Mouse (Mus musculus) testis, adult 2 months (tissue): ENCODE measurements around the gene Slc8a2. TPM values are rescaled to one million over a fixed set of nuclear protein-coding genes. Genes with fewer than 3 reads are reported as not detected.

Experiments
- H3K27ac ChIP-seq: fragments of 200-500 bp; 2 replicates; pipeline ENCODE4 v1.5.1; 2012; ENCODE audit warnings: low read depth, low read length; ENCODE audit not compliant: control insufficient read depth, insufficient read depth
- H3K27me3 ChIP-seq: fragments of 200-500 bp; 2 replicates; pipeline ENCODE4 v1.6.1; 2012; ENCODE audit warnings: mild to moderate bottlenecking, low read length, moderate library complexity; ENCODE audit not compliant: control insufficient read depth, insufficient read depth
- H3K36me3 ChIP-seq: fragments of 200-500 bp; 2 replicates; pipeline ENCODE4 v1.6.1; 2012; ENCODE audit warnings: mild to moderate bottlenecking, low read length; ENCODE audit not compliant: control insufficient read depth, insufficient read depth
- H3K4me1 ChIP-seq: fragments of 200-500 bp; 2 replicates; pipeline ENCODE4 v1.6.1; 2012; ENCODE audit warnings: low read length; ENCODE audit not compliant: control insufficient read depth, insufficient read depth
- H3K4me3 ChIP-seq: fragments of 200-500 bp; 2 replicates; pipeline ENCODE4 v1.5.1; 2012; ENCODE audit warnings: low read depth, mild to moderate bottlenecking, low read length, moderate library complexity, mixed read lengths; ENCODE audit not compliant: control insufficient read depth
- CTCF ChIP-seq: fragments of 200-500 bp; IDR thresholded peaks from 2 replicates; pipeline ENCODE4 v1.5.1; 2012; ENCODE audit warnings: low read depth, mild to moderate bottlenecking, inconsistent platforms, low read length, moderate library complexity; ENCODE audit not compliant: control insufficient read depth, insufficient read depth, insufficient replicate concordance
- POLR2A ChIP-seq: fragments of 200-500 bp; IDR thresholded peaks from 2 replicates; pipeline ENCODE4 v1.6.1; 2012; ENCODE audit warnings: low read depth, mild to moderate bottlenecking, inconsistent platforms, low read length, moderate library complexity; ENCODE audit not compliant: control insufficient read depth
- polyA plus RNA-seq: library from polyadenylated mRNA; depleted of rRNA; stranded (reverse); fragments of >200 nt; gene quantifications from 2 replicates; pipeline ENCODE4 v1.2.3, GENCODE M21; 2012

Slc8a2 gene
- polyA plus RNA-seq, 1 experiment, result 34.7 TPM

DNA sequence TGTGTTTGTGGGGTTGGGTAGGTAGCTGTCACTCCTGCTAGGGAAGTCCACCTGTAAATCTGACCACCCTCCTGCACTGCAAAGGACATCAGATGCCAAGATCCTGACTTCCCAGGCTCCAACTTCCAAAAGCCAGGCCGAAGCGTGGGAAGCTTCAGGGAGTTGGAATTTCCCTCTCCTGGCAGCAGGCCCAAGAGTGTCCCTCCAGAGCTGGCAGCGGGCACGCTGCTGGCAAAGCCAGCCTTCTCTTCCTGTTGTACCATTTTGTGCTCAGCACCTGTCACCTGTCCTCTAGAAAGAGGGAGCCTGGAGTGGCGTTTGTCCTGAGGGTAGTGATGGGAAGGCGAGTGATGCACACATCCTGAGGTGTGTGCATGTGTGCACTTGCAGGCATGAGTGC lies 1.3 kb upstream of the Slc8a2 start:
- TF ChIP-seq POLR2A (no peak), CTCF (no peak)
- H3K27ac ChIP-seq, result no peak overlapping the region
- no peak overlapping the region for H3K4me3 ChIP-seq
- peaks cover 24% of the 10 kb centered on the region for H3K4me1 ChIP-seq
- H3K36me3 ChIP-seq, result no peaks in the 10 kb centered on the region; the same call in 1 of the 2 replicates
- H3K27me3 ChIP-seq, result no peaks in the 10 kb centered on the region

DNA sequence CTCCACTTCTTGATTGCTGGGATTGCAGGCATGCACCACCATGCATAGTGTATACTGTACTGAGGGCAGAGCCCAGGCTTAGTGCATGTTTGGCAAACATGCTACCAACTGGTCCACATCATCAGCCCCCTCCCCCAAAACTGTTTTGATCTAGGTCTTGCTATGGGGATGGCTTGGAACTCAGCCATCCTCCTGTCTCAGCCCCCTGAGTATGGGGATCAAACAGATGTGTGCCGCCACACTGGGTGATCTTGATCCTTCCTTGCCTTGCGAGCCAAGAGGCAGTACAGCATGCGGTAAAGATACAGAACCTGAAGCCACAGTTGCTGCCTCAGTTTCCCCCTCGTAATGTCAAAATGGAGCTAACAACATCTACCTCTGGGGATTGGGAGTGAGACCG lies 727 bp upstream of the Slc8a2 start:
- peak overlapping the region; percentile 89 for H3K4me3 ChIP-seq
- H3K4me1 ChIP-seq, result peaks cover 24% of the 10 kb centered on the region
- no peak overlapping the region for H3K27ac ChIP-seq
- no peaks in the 10 kb centered on the region for H3K27me3 ChIP-seq
- H3K36me3 ChIP-seq, result no peaks in the 10 kb centered on the region; the same call in 1 of the 2 replicates
- TF ChIP-seq CTCF (no peak), POLR2A (no peak)

DNA sequence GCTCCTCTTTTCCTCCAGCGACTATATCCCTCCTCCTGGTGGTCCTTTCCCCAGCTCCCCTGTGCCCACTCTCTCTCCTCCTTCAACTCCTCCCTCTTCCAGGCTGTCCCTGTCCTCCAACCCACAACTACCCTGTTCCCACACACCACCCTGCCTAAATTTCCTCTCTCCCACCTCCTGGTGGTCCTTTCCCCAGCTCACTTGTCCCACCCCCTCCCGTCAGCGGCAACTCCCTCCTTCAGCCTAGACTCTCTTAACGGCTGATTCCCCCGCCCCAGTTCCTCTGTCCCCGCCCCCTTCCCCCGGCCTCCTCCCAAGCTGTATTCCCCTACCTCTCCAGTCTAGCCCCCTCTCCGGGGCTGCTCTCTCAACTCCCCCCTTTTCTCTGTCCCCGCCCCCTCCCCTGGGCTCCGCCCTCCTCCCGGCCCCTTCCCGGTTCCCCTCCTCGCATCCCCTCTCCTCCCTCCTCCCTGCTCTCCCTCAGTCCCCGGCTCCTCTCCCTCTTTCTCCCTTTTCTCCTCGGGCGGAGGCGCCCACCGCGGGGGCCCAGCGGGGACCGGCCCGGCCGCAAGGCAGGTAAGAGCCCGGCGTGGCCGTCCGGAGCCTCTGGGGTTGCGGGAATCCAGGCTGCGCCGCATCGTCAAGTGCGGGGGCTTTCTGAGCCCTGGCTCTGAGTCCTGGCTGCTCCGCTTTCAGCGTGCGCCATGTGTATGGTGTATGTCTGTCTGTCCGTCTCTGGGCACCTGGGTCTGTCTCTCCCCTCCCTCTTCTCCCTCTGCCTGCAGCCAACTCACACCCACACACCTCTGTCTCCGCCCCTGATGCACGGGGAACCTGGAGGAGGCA lies 443 bp downstream of the Slc8a2 start:
- H3K27ac ChIP-seq, result peak overlapping the region; percentile 96
- TF ChIP-seq POLR2A, result peak; percentile 34
- TF ChIP-seq CTCF, result no peak
- no peaks in the 10 kb centered on the region for H3K27me3 ChIP-seq
- no peaks in the 10 kb centered on the region; the same call in none of the 2 replicates for H3K36me3 ChIP-seq
- peak overlapping the region; percentile 89 for H3K4me3 ChIP-seq
- H3K4me1 ChIP-seq, result peaks cover 24% of the 10 kb centered on the region

DNA sequence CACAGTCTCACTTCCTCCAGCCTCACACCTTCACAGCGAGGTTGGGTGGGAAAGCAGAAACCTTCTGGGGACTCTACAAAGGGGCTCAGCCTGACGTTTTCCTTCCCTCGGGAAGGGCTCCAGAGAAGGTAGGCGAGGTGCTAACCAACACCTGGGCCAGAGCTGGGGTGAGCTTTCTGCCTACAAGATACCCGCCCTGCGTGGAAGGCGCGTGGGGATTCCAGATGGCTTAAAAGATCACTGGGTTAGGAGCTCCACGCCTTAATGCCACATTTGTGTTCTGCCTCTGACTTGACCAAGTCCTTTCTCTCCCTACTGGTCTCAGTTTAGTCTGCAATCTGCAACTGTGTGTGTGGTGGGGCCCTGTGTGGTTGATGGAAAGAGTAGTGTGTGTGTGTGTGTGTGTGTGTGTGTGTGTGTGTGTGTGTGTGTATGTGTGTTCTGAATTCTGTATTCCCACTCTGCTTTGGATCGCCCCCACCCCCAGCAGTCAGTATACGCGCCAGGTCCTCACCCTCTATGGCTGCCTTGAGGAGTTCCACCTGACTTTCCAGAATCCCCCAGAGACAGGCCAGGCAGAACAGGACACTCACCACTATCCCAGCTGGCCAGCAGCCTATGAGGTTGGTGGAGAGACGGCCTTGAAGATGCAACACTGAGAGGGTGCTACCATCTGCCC lies 1.5 kb downstream of the Slc8a2 start:
- H3K4me1 ChIP-seq, result peaks cover 24% of the 10 kb centered on the region
- H3K36me3 ChIP-seq, result no peaks in the 10 kb centered on the region; the same call in none of the 2 replicates
- H3K4me3 ChIP-seq, result peak overlapping the region; percentile 85
- no peaks in the 10 kb centered on the region for H3K27me3 ChIP-seq
- 0 out of 2 replicates have a peak overlapping the region, but pooled peaks have one; percentile 63 for H3K27ac ChIP-seq
- TF ChIP-seq POLR2A, result no peak
- TF ChIP-seq CTCF, result no peak

DNA sequence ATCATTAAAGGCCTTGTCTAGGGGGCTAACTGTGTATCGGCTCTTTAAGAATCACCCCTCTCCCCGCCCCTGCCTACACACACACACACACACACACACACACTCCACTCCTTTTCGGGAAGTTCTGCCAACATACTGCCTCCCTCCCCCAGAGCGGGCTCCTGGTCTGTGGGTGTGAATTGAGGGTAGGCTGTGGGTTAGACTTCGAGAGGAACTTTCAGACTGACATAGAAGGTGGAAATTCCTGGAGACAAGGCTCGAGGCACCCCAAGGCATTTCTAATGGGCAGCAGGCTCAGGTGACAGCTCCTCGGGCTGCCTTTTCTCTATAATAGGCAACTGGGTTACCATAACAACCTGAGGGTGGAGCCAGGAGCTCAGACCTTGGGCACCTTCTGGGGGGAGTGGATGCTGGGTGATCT lies 2.5 kb downstream of the Slc8a2 start:
- Histone ChIP-seq H3K27me3 (no peaks in the 10 kb centered on the region), H3K4me1 (peaks cover 24% of the 10 kb centered on the region), H3K4me3 (no peak overlapping the region), H3K27ac (no peak overlapping the region), H3K36me3 (no peaks in the 10 kb centered on the region; the same call in none of the 2 replicates)
- TF ChIP-seq CTCF (no peak), POLR2A (no peak)

DNA sequence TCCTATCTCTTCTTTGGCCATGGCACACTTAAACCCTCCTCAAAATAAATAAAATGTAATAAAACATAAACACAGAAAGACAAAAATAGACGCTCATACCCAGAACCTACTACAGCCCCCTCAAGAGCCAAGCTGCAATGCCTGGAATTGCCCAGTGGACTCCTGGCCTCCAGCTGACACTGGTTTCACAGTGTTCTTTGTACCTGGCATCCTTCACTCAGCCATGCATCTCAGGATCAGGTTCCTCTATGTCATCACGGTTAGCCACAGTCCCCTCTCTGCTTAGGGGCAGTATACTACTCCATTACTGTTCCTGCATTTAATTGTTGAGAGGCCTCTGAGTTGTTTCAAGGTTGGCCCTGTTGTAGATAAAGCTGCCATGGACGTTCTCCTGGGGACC lies 3.3 kb downstream of the Slc8a2 start:
- Histone ChIP-seq H3K36me3 (no peaks in the 10 kb centered on the region; the same call in none of the 2 replicates), H3K4me3 (no peak overlapping the region), H3K27ac (no peak overlapping the region), H3K4me1 (peaks cover 24% of the 10 kb centered on the region), H3K27me3 (no peaks in the 10 kb centered on the region)
- TF ChIP-seq POLR2A (no peak), CTCF (no peak)

DNA sequence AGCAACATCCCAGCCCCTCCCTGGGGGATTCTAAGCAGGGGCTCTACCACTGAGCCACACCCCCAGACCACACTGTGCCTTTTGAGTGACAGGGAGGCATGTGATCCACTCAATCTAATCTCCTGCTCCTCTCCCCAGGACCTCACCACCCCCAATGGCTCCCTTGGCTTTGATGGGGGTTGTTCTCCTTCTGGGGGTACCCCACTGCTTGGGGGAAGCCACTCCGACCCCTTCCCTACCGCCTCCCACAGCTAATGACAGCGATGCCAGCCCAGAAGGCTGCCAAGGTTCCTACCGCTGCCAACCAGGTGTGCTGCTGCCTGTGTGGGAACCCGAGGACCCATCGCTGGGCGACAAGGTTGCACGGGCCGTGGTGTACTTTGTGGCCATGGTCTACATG lies 4.1 kb downstream of the Slc8a2 start:
- TF ChIP-seq CTCF (no peak), POLR2A (no peak)
- no peaks in the 10 kb centered on the region for H3K27me3 ChIP-seq
- no peak overlapping the region for H3K4me3 ChIP-seq
- H3K36me3 ChIP-seq, result no peaks in the 10 kb centered on the region; the same call in 1 of the 2 replicates
- H3K4me1 ChIP-seq, result peaks cover 20% of the 10 kb centered on the region
- no peak overlapping the region for H3K27ac ChIP-seq

DNA sequence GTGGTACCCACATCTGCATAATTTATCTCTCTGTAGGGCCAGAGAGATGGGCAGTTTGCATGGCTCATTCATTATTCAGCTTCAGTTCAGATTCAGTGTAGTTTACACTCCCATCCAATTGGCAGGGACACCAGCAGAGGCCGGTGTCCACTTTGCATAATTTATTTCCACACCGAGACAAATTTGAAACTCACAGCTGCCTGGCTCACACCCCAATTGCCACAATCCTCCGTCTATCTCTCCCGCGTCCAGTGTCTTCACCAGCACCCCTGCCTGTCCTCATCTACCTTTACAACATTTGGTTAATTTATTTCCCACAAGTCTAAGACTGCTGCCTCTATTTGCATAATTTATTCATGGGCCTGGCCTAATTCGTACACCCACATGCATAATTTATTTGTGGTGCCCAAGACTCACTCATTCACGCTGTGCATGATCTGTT lies 5.3 kb downstream of the Slc8a2 start:
- Histone ChIP-seq H3K36me3 (no peaks in the 10 kb centered on the region; the same call in 1 of the 2 replicates), H3K4me3 (no peak overlapping the region), H3K4me1 (peaks cover 11% of the 10 kb centered on the region), H3K27ac (no peak overlapping the region), H3K27me3 (no peaks in the 10 kb centered on the region)
- TF ChIP-seq POLR2A (no peak), CTCF (no peak)
